Mouse (Mus musculus): ENCODE results near the gene Bend7.

Gene Bend7

DNA sequence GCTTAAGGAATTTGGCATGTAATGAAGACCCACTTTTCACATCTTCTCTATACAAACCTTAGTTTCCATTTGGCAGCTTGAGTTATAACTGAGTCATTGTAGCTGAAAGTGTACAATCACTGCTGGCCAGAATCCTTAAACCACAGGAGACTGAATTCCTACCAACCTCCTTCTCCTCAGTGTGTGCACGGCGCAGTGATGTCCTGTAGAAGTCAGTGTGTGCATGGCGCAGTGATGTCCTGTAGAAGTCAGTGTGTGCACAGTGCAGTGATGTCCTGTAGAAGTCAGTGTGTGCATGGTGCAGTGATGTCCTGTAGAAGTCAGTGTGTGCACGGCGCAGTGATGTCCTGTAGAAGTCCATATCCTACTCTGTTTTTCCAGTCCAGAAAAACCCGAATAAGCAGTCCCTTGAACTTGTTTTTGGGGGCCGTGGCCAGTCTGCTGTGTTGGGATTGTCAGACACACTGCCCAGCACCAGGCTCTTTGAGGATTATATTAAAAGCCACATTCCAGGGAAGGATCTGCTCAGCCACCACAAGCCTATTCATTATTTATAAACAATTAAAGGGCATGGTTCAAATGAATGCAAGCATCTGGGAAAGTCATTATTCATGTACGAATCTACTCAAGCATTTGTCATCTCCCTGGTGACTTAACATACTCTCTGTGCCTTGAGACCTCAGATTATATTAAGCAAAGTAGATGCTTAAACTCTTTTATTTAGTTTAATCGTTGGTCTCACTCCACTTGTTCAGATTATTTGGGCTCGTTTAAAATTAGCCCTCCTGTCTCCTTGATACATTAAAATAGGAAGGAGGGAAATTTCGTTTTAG lies 65.4 kb downstream of the Bend7 start:
- DNase-seq (ENCODE audit: low spot score): no peak

DNA sequence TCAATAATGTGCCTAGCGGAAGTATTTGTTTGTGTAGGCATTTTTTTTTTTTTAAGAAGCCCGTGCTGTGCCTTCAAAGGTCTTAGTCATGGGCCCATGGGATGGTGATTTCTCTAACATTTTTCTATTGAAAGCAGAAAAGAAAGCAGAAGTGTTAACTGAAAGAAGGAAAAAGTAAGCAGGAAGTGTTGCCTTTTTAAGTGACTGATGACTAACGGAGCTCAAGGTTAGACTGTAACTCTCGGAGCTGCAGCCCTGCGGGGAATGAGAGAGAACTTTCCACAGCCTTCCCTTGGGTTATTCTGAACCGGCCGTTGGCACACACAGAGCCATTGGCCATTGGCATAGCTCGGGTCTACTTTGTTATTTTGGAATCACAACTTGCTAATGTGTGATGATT lies 66.4 kb downstream of the Bend7 start:
- no peak for DNase-seq (ENCODE audit: low spot score)

DNA sequence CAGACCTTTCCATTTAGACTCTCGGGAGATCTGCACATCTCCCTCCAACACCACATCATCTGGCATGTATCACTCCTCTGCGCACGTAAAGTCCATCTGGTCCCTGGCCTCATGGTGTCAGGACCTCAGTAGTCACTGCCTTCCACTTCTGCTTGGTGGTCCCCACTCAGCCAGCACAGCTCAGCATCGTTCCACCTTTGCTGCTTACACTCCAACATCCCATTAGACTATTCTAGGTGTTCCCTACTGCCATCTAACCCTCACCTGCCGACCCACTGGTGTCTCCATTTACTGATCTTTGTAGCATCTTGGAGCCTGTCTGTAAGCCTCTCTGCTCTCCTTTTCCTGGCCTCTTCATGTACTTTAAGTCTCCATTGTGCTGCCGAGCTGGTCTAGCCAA lies 67.4 kb downstream of the Bend7 start:
- no peak for DNase-seq (ENCODE audit: low spot score)

DNA sequence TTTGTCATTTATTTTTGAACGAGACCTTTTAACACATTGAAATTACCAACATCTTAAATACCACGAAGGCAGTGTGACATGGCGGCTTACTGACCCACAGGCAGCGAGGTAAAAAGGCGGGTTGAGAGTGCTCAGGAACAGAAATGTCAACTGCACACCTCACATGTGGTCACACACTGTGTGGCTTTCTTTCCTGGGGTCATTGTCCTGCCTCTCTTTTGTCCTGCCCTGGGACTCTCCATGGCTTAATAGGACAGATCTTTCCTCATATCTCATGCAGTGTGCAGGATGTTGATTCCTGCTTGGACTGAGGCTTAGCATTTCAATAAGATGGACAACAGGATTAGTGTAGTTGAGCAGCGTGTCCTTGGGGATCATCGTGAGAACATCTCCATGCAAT lies 69.6 kb downstream of the Bend7 start:
- DNase-seq (ENCODE audit: low spot score): no peak

DNA sequence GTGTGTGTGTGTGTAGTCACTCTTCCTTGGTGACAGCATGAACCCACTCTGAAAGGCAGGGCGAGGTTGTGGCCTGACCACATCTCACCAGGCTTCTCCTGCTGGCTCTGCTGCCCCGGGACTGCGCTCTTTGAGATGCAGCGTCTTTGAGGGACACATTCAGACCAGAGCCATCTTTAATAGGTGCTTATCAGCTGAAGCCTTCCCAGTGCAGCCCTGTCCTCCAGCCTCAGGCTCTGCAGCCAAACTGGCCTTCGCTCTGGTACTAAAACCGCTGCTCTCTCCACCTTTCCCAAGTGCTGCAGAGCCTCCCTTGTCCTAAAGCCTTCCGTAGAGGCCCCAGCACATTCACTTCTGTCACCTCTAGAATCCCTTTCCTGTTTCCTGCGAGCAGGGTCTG lies 74.0 kb downstream of the Bend7 start:
- DNase-seq (ENCODE audit: low spot score): no peak

DNA sequence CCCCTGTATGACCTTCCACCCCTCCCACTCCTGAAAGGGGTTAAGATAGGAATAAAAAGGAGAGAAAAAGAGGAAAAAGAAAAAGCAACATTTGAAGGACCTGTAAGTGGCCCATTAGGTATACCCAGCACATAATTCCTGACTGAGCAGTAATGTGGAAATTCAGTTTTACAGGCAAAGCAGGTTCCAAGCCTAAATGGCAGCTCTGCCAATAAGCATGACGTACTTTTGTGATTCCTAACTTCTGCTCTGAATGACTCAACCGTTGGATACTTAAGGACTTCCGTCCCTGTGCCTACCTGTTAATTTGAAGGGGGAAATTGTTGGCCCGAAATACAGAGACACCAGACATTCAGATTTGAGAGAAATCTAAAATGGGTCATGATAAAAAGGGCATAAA lies 74.9 kb downstream of the Bend7 start:
- DNase-seq (ENCODE audit: low spot score): no peak

DNA sequence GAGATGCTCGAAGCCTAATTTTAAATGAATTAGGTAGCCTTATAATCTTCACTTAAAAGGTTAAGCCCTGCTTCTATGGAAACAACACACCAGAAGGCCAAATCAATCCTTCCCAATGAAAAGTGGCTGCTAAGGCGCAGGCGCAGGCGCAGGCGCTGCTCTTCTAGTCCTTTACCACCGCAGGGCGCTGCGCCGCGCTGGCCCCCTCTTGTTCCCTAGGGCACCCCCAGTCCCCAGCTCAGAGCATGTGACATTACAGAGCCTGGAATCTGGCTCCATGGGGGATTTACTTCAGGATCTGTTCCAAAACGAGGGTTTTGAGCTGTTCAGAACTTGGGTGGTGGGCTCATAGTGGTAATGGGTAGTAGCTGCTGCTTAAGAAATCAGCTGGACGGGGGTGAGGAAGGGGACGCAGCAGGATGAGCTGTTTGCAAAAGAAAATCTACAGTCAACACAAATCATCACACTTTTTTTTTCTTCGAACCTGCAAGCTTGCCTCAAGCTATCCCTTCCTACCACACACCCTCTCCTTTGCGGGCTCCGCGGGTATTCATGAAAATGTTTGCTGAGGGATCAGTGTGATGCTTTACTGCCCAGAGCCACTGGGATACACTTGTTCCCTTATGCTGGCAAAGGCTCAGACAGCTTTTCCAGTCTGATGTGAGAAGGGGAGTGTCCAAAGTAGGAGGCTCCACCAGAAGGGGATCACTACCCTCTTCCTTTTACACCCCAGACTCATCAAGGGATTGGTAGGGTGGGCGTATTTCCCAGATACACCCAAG lies 85.0 kb downstream of the Bend7 start:
- DNase-seq (ENCODE audit: low spot score): no peak

DNA sequence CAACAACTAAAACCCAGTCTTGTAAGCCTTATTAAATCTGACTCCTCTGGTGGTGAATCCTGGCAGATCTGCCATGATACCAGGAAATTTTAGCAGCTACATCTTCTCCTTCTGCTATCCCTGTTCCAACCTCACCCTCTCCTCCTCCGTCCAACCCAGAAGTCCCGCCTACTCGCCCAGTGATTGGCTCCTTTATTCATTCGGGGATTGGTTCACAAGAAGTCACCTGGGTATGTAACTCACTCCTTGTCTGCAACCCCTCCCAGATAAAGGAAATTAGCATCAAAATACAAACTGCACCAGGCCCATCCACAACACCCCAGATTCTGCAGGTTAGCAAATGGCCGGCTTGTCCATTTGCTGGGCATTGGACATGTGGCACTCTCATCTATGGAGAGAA lies 98.7 kb downstream of the Bend7 start:
- DNase-seq (ENCODE audit: low spot score): no peak

DNA sequence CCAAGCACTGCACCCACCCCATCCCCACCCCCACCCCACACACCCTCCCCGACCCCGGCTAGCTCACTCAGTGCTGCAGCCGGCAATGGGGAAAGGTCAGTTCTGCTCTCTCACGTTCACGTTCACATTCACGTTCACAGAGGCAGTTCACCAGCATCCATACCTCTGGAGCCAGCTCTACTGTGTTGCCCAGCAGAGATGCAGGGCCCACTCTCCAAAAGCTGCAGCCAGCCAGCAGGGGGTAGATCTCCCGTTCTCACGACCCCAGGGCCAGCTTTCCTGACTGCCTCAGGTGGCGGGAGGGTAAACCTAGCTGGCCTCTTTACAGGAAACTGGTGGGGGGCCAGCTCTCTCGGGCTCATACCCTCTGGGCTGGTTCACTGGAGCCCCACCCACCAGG lies 100.0 kb downstream of the Bend7 start:
- DNase-seq (ENCODE audit: low spot score): no peak

DNA sequence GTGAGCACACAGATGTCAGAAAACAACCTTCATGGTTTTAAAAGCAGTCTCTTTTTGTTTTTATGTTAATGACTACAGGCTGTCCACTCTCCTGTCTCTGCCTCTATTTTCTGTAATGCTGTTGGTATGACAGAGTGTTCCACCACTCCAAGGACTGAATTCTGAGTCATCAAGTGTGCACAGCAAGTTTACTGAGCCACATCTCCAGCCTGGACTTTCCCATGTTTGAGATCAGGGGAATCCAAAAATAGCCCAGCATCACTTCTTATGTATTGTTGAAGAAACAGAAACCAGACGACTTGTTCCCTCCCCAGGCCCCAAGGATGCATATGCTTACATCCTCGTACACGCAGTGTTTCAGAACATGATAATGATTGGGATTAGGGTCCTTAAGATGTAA lies 102.6 kb downstream of the Bend7 start:
- DNase-seq (ENCODE audit: low spot score): no peak

DNA sequence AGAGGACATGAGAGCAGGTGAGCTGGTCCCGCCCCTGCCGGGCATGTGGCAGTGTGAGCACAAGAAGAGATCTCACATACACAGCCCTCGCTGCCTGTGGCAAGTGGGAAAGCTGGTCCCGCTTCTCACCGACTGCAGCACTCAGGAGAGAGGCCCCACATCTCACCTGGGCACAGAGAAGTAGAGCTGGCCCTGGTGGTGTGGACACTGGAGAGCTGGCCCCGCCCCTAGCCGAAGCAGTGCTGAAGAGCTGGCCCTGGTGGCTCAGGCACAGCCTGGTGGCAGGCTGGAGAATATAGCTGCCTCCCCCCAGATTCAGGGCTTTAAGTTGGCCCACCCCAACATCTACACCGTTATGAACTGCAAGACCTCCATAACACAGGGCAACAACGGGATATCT lies 106.4 kb downstream of the Bend7 start:
- DNase-seq (ENCODE audit: low spot score): no peak

DNA sequence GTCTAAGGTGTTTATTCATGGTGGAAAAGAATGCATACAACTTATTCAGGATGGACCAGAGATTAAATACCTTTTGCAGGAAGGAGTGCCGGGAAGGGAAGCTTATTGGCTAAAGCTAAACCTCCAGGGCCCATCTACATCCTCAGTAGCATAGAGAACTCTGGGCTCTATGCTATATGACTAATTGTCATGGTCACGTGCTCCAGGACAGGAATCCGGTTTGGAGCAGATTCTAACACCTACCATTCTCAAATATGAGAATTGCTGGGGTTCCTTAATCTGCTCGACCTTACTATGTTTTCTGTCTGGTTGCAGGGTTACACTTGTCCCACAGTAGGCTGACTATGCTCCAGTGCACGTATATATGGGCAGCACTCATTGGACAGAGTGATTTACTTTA lies 110.4 kb downstream of the Bend7 start:
- DNase-seq (ENCODE audit: low spot score): no peak

DNA sequence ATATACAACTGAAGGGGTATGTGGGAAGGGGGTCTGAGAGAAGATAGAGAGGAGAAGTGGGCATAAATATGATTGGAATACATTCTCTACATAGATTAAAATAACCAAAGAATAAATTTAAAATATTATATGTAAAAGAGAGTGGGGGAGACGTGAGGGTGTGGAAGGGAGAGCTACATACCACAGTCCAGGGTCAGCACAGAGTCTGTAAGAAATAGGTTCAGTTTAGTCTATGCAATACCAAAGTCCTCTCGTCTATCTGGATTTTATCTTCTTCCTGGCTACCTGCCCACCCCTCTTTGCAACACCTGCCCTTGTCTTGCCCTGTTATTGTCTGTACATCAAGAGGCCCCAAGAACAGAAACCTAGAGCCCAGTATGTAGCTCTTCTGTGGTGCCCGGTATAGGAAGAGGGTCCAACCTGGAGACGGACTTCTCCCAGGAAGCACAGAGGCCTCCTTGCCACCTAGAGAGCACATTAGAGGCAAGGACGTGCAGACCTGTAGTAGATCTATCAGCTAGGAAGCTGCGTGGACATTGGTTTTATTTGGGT lies 110.9 kb downstream of the Bend7 start:
- DNase-seq (ENCODE audit: low spot score): no peak

DNA sequence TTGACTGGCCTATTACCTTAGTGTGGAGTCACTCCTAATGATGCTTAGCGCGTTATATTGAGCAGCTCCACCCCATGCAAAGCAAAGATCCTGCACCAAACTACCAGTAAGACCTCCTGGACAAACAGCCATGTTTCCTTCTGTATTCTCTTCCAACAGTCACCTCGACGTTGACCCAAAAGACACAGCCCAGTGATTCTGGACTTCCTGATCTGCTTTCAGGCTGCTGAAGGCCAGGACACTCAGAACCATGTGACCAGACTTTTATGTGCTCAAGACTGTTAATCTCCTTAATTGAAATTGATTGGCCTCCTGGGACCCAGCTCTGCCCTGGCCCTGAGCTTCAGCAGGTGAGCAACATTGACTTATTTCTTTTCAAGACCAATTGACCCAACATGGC lies 111.4 kb downstream of the Bend7 start:
- DNase-seq (ENCODE audit: low spot score): no peak

DNA sequence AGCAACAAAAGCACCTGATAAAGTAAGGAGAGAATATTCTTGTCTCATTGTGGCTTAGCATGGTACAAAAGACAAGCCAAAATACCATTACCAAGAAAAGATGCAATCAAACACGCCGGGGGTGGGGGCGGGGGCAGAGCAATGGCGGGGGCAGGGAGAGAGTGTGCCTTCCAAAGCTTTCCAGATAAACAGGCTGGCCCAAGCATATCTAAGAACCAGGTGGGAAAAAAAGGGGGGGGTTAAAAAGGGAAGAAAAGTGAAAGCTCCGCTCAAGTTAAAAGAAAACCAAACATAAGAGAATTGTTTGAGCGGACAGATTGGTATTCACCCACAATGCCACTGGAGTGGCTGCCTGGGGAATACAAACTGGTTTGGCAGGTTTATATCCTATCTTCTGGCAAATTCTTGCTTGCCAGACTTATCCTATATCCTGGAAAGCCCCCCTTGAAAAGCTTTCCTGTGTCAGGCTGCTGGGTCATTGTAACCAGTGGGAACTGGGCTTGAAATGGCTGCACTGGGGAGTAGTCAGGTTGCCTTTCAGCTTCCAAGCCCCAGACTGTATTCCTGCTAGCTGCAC lies 111.9 kb downstream of the Bend7 start:
- DNase-seq (ENCODE audit: low spot score): no peak

DNA sequence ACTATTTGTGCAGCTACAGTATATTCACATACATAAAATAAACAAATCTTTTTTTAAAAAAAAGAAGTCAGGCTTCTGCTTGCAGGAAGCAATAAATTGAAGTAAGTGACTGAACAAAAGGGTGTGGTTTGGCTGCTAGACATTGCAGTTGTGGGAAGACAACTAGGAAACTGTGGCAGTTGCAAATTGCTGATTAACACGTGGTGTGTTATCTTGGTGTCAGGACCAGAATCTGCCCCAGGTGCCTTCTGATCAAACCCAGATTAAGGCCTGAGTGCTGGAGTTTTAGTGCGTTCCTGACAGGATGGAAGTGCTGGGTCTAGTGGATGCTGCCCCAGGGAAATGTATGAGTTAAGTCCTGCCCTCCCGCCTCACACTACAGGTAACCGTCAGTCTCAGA lies 113.9 kb downstream of the Bend7 start:
- DNase-seq (ENCODE audit: low spot score): no peak

DNA sequence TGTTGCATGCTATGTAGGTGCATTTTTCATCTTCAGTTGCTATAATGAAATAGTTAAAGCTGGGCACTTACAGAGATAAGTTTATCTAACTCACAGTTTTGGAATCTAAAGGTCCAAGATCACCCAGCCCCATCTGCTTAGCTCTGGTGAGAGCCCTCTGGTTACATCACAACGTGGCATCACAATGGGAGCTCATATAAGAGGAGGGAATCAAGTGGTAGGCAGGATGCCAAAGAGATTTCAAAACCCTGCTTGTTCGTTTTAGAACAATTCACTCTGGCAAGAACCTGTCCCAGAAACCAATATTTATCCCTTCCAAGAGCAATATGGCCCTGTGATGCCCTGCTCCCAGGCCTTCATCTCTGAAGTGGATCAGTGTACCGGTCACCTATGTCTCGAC lies 114.5 kb downstream of the Bend7 start:
- no peak for DNase-seq (ENCODE audit: low spot score)

DNA sequence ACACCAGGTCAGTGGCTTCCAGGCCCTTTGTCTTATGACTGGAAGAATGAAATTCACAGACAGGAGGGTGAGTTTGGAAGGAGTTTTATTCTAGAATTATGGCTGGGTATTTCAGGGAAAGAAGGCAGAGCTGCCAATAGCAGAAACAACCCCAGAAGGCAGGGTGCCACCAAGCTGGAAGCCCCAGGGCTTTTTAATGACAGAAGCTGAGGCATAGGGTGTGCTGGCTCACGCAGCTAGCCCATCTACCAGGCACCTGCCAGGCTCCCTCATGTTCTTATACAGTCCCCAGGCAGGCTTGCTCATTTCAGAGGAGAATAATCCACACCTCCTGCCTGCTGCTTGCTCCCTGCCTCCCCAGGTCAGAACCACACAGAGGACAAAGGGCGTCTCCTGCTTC lies 131.8 kb downstream of the Bend7 start:
- DNase-seq (ENCODE audit: low spot score): no peak
